Mouse (Mus musculus) testis, adult 2 months (tissue): ENCODE measurements around the gene Nme7.

Experiments
- CTCF ChIP-seq: fragments of 200-500 bp; IDR thresholded peaks from 2 replicates; pipeline ENCODE4 v1.5.1; 2012; ENCODE audit warnings: low read depth, mild to moderate bottlenecking, inconsistent platforms, low read length, moderate library complexity; ENCODE audit not compliant: control insufficient read depth, insufficient read depth, insufficient replicate concordance
- POLR2A ChIP-seq: fragments of 200-500 bp; IDR thresholded peaks from 2 replicates; pipeline ENCODE4 v1.6.1; 2012; ENCODE audit warnings: low read depth, mild to moderate bottlenecking, inconsistent platforms, low read length, moderate library complexity; ENCODE audit not compliant: control insufficient read depth

- no peak for TF ChIP-seq POLR2A
- TF ChIP-seq CTCF, result no peak
These were observed 157.8 kb downstream of the Nme7 start for GRCm38 (mm10) chr1:164461726-164462125.
